Mouse (Mus musculus) midbrain, postnatal 0 days (tissue): Measurements from ENCODE around the gene Phf10. TPM values are rescaled to one million over a fixed set of nuclear protein-coding genes. Genes with fewer than 3 reads are reported as not detected.
A peak's percentile ranks its signal among the peaks of the same experiment; 100 is the strongest.

Source experiments
- ATAC-seq: fragments of 200-750 bp; cut with Nextera tagmentation; 2 replicates; pipeline ENCODE4 v1.8.0; 2017; ENCODE audit warnings: moderate number of reproducible peaks, mild to moderate bottlenecking, moderate TSS enrichment, moderate library complexity; ENCODE audit not compliant: low FRiP score
- DNase-seq: peaks from one replicate; pipeline ENCODE4 v3.0.0-alpha.2; 2015; ENCODE audit warnings: low spot score
- H3K27ac ChIP-seq: fragments of 300-500 bp; sonication (generic); 2 replicates; pipeline ENCODE4 v1.5.1; 2014; ENCODE audit warnings: low read depth, mild to moderate bottlenecking, low read length, mixed read lengths
- H3K27me3 ChIP-seq: fragments of 300-500 bp; sonication (generic); 2 replicates; pipeline ENCODE4 v1.6.1; 2014; ENCODE audit warnings: low read length, control low read depth, mixed read lengths; ENCODE audit not compliant: insufficient read depth
- H3K36me3 ChIP-seq: fragments of 300-500 bp; sonication (generic); 2 replicates; pipeline ENCODE4 v1.6.1; 2014; ENCODE audit warnings: low read length, control low read depth, mixed read lengths; ENCODE audit not compliant: insufficient read depth
- H3K4me1 ChIP-seq: fragments of 300-500 bp; sonication (generic); 2 replicates; pipeline ENCODE4 v1.6.1; 2014; ENCODE audit warnings: mild to moderate bottlenecking, control low read depth, antibody characterized with exemption, low read length, mixed read lengths; ENCODE audit not compliant: insufficient read depth
- H3K4me2 ChIP-seq: fragments of 300-500 bp; sonication (generic); 2 replicates; pipeline ENCODE4 v1.6.1; 2014; ENCODE audit warnings: low read depth, mild to moderate bottlenecking, low read length, mixed read lengths; ENCODE audit not compliant: poor library complexity, severe bottlenecking
- H3K4me3 ChIP-seq: fragments of 300-500 bp; sonication (generic); 2 replicates; pipeline ENCODE4 v1.5.1; 2014; ENCODE audit warnings: low read depth, mild to moderate bottlenecking, low read length, moderate library complexity
- H3K9ac ChIP-seq: fragments of 300-500 bp; sonication (generic); replicated peaks from 2 replicates; pipeline ENCODE4 v1.6.1; 2014; ENCODE audit warnings: mild to moderate bottlenecking, low read length, moderate library complexity, mixed read lengths; ENCODE audit not compliant: poor library complexity, severe bottlenecking
- H3K9me3 ChIP-seq: fragments of 300-500 bp; sonication (generic); 2 replicates; pipeline ENCODE4 v1.6.1; 2016; ENCODE audit warnings: low read length, control low read depth
- CTCF ChIP-seq: IDR thresholded peaks from 2 replicates; pipeline ENCODE4 v1.5.1; 2016; ENCODE audit warnings: antibody characterized with exemption, mild to moderate bottlenecking
- WGBS: fragments of 180-500 bp; shearing (Covaris S2); extraction: QIAGEN DNeasy Blood & Tissue Kit; methylation state at CpG from one replicate; pipeline ENCODE4 v1.1.7; 2014; 5-methylcytosine and 5-hydroxymethylcytosine counted together
- polyA plus RNA-seq: library from polyadenylated mRNA; unstranded; fragments of >200 nt; fragmentation: Nextera tagmentation; extraction: Ambion mirVana; gene quantifications from 2 replicates; pipeline ENCODE4 v1.2.1, GENCODE M21; 2015
- total RNA-seq: library from RNA; depleted of rRNA; stranded (reverse); fragments of >200 nt; gene quantifications from 2 replicates; pipeline ENCODE4 v1.2.3, GENCODE M21; 2014

Phf10 gene
- total and polyA plus RNA-seq, 2 experiments from 2014 or later: 12.3 to 49.9 TPM

DNA sequence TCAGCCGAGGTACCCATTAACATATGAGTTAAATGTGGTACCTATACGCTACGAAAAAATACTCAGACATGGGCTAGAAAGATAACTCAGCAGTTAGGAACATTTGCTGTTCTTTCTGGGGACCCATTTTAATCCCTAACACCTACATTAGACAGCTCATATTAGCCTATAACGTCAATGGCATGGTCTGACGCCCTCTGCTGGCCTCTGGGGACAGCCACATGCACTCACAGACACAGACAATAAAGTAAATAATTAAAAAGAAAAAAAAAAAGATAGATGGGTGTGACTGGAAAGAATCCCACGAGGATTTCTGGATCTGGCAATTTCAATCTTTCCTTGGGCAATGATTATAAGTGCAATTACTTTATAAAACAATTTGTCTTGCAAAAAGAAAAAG is 48.7 kb downstream of the Phf10 start:
- no peaks in the 10 kb centered on the region for H3K9me3 ChIP-seq
- H3K4me2 ChIP-seq: no peak overlapping the region
- no peak overlapping the region for H3K9ac ChIP-seq
- TF ChIP-seq CTCF: peak; percentile 47
- H3K4me3 ChIP-seq: no peak overlapping the region
- no peak overlapping the region for H3K27ac ChIP-seq
- DNase-seq (peak; percentile 12), ATAC-seq (no peak)
- H3K36me3 ChIP-seq: no peaks in the 10 kb centered on the region
- no peaks in the 10 kb centered on the region for H3K4me1 ChIP-seq
- WGBS: 47% methylated on average over 6 of the region's 6 CpGs
- H3K27me3 ChIP-seq: no peaks in the 10 kb centered on the region

DNA sequence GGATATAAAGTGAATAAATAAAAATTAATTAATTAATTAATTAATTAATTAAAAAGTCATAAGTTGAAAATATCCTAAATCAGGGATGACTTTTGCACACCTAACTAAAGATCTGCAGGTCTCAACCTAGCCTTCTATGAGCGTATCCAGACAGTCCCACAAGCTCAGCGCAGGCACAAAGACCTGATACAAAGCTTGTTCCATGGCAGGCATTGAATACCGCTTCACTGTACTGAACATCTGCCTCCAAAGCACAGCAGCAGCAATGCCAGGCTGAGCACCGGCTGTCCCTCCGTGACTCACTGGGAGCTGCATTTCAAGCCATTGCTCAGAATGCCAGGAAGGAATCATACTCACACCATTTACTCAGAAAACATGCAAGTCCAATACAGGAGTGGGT is 50.3 kb downstream of the Phf10 start:
- Histone ChIP-seq H3K4me3 (no peak overlapping the region), H3K27me3 (no peaks in the 10 kb centered on the region), H3K36me3 (no peaks in the 10 kb centered on the region), H3K9ac (no peak overlapping the region), H3K4me1 (no peaks in the 10 kb centered on the region), H3K27ac (no peak overlapping the region), H3K9me3 (no peaks in the 10 kb centered on the region), H3K4me2 (no peak overlapping the region)
- no peak for TF ChIP-seq CTCF
- no peak for ATAC-seq
- DNase-seq: no peak
- WGBS: 86% methylated on average over 5 of the region's 5 CpGs

DNA sequence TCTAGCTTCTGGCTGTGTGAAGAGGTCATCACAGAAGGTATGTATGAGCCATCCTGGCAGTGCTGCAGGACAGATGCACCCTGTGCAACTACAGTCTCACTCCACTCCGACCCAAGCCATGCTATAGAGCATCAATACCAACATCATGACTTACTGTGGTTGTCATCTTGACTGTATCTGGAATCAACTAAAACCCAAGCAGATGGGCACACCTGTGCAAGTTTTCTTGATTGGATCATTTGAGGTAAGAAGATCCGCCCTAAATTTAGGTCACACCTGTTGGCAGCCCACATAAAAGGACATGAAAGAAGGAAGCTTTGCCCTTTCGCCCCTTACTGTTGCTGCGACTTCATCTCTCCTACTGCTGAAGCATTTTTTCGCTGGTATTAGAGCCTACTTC is 51.7 kb downstream of the Phf10 start:
- no peak for DNase-seq
- Histone ChIP-seq H3K9me3 (no peaks in the 10 kb centered on the region), H3K27me3 (no peaks in the 10 kb centered on the region), H3K4me3 (no peak overlapping the region), H3K4me2 (no peak overlapping the region), H3K9ac (no peak overlapping the region), H3K4me1 (no peaks in the 10 kb centered on the region), H3K36me3 (no peaks in the 10 kb centered on the region), H3K27ac (no peak overlapping the region)
- WGBS: 82% methylated on average over 5 of the region's 5 CpGs
- no peak for TF ChIP-seq CTCF
- no peak for ATAC-seq

DNA sequence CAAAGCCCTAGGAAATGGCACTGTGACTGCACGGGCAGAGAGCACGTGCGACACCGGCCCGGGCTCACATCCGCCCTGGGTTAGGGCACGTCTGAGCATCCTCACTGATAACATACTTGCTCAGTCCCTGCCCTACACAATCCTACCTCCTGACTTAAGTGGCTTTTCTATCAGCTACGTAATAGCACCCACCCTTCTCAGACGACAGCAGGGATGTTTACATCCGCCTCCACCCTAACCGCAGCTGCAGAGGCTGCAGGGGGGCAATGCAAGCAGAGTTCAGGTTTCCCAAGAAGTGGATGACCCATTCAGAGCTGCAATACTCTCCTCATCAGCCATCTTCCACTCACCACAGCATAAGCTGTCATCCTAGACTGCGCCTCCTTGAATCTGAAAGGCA is 53.9 kb downstream of the Phf10 start:
- WGBS: 79% methylated on average over 12 of the region's 12 CpGs
- no peak overlapping the region; the same call in 1 of the 2 replicates for H3K9ac ChIP-seq
- TF ChIP-seq CTCF: no peak
- H3K36me3 ChIP-seq: no peaks in the 10 kb centered on the region
- H3K4me2 ChIP-seq: no peak overlapping the region
- H3K27me3 ChIP-seq: no peaks in the 10 kb centered on the region
- ATAC-seq: no peak
- H3K4me1 ChIP-seq: no peaks in the 10 kb centered on the region
- no peak overlapping the region for H3K27ac ChIP-seq
- DNase-seq: no peak
- H3K9me3 ChIP-seq: no peaks in the 10 kb centered on the region
- no peak overlapping the region for H3K4me3 ChIP-seq

DNA sequence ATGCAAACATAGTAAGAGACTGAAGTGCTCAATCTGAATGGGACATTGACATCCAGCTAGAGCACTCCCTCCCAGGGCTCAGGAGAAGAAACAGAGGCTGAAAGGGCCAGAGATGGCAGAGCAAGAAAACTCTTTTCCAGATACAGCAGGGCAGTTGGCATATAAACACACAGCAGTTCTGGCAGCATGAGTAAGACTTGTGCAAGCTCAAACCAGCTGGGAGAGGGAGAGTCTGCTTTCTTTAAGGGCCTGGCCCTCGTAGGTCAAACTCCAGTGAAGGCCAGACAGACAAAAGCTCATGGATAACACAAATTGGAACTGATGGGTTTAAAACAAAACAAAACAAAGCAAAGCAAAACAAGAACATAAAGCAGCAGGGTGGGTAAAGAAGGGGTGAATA is 54.5 kb downstream of the Phf10 start:
- Histone ChIP-seq H3K9me3 (no peaks in the 10 kb centered on the region), H3K4me3 (no peak overlapping the region), H3K9ac (no peak overlapping the region), H3K27me3 (no peaks in the 10 kb centered on the region), H3K27ac (no peak overlapping the region), H3K4me1 (no peaks in the 10 kb centered on the region), H3K36me3 (no peaks in the 10 kb centered on the region), H3K4me2 (no peak overlapping the region)
- ATAC-seq (no peak), DNase-seq (no peak)
- TF ChIP-seq CTCF: no peak
- WGBS: 42% methylated on average over 1 of the region's 1 CpGs

DNA sequence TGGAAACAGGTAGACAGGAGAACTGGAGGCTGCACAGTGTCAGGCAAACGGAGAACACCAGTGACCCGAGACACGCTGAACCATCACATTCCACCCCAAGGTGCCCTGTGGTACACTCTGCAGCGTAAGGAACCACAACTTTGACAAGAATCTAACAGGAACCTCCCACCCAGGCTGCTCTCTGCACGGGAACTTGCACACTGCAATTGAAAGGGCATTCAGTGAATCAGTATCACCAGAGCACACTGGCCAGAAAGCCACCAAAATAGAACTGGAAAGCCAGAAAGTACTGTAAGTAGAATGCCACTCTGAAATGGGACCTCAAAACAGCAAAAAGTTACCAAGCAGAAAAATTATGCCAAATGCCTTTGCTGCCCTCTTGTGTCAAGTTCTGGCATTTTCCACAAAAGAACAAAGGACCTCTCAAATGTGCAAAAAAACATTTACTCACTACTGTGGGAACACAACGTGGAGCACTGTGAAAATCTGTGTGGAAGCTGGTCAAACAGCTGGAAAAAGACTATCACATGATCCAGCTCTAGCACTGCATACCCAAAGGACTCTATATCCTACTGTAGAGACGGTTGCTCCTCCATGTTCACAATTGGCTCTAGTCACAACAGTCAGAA is 56.3 kb downstream of the Phf10 start:
- H3K9ac ChIP-seq: no peak overlapping the region
- no peaks in the 10 kb centered on the region for H3K4me1 ChIP-seq
- H3K27ac ChIP-seq: no peak overlapping the region
- ATAC-seq: peak; percentile 72
- H3K4me2 ChIP-seq: no peak overlapping the region
- TF ChIP-seq CTCF: peak; percentile 99
- H3K36me3 ChIP-seq: no peaks in the 10 kb centered on the region
- no peak overlapping the region for H3K4me3 ChIP-seq
- no peaks in the 10 kb centered on the region for H3K9me3 ChIP-seq
- WGBS: 54% methylated on average over 7 of the region's 7 CpGs
- peak; percentile 87 for DNase-seq
- no peaks in the 10 kb centered on the region for H3K27me3 ChIP-seq
